8 mouse cellular contexts compared by ENCODE assay signal in the genomic region with DNA sequence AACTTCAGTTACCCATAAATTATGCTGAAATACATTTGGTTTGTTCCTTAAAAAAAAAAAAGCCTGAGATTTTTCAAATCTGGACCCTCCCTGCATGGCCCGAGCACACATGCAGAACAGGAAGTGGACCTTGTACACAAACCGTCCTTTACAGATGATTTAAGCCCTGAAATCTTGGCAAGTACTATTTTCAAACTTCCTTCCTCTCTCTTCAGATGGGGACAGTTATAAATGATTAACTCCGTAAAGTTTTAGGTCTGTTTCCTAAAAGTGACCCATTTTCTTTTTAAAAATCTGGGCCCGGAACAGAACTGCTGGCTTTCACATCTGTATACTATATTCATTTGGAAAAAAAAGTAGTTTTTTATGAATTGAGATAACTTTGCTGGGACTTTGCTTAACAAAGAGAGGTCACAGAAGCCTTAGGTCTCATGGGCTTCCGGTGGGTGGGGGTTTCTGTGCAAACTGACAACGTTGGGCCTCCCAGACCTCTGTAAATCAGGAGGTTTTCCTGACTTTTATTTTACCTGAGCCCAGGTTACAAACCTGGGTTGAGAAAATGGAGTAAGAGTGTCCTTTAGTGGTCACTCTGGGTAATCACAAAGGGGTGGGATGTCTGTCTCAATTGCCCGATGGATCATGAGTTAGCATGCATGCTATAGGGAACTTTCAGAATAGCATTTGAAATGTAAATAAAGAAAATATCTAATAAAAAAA.
DNase-seq lines count a peak whose midpoint lies in the region; ATAC-seq and TF ChIP-seq lines count a peak whose summit lies in the region.
"Had no signal": no experiment of that assay in that cellular context is flagged by ENCODE, and none has a peak within 500 bp of the region (broad histone marks: within the 10 kb centered on the region; RNA-seq: fewer than 3 reads in every experiment).

No protein-coding gene starts in this region.

- no peak for TF ChIP-seq POLR2A in CH12.LX (IDR thresholded peaks at IDR 0.05; ENCODE audit: low read depth, low read length)

- no peaks in the 10 kb centered on the region for H3K36me3 ChIP-seq in CH12.LX (replicated peaks in 1 of 2; ENCODE audit: control insufficient read depth in 1 of 2, insufficient read depth in 1 of 2, low read length in 1 of 2)
- no peaks in the 10 kb centered on the region for H3K36me3 ChIP-seq in hindbrain, embryonic 11.5 days (ENCODE audit: control insufficient read depth, insufficient read depth, low read length)

- peak; percentile 75 for ATAC-seq in granulocyte monocyte progenitor cell, adult 5-6 weeks (replicated peaks; ENCODE audit: poor library complexity, severe bottlenecking)
- no peak for ATAC-seq in hindbrain, embryonic 11.5 days (ENCODE audit: low FRiP score)

- no peak overlapping the region for H3K4me3 ChIP-seq in left cerebral cortex, adult 2 months
- H3K4me3 ChIP-seq in CH12.LX (replicated peaks in 1 of 3; ENCODE audit: low read depth in 2 of 3, low read length in 2 of 3, poor library complexity in 1 of 3): no peak overlapping the region
- no peak overlapping the region for H3K4me3 ChIP-seq in hindbrain, embryonic 11.5 days (ENCODE audit: low read depth, low read length)

- H3K4me2 ChIP-seq in CH12.LX (ENCODE audit: insufficient read depth, low read depth, poor library complexity, severe bottlenecking): no peak overlapping the region
- H3K4me2 ChIP-seq in hindbrain, embryonic 11.5 days (replicated peaks; ENCODE audit: low read depth, low read length): no peak overlapping the region
- H3K4me2 ChIP-seq: heart, embryonic 11.5 days had no signal

- no peak overlapping the region for H3K27ac ChIP-seq in left cerebral cortex, adult 2 months
- no peak overlapping the region for H3K27ac ChIP-seq in CH12.LX (ENCODE audit: insufficient read depth, low read depth)
- H3K27ac ChIP-seq in hindbrain, embryonic 11.5 days (ENCODE audit: low read depth, low read length): no peak overlapping the region

- no peak for DNase-seq in left cerebral cortex, adult 2 months (ENCODE audit: extremely low spot score in 1 of 2, low spot score in 2 of 2)
- no peak for DNase-seq in left cerebral cortex, postnatal 10 days (ENCODE audit: extremely low spot score in 1 of 2, low spot score in 2 of 2)
- no peak for DNase-seq in CH12.LX (ENCODE audit: extremely low read depth)
- peak; percentile 39 for DNase-seq in lung, postnatal 25 days (ENCODE audit: low spot score)
- no peak for DNase-seq in hindbrain, embryonic 11.5 days (ENCODE audit: low spot score)
- DNase-seq in right cerebral cortex, postnatal 36 days (ENCODE audit: low spot score in 2 of 2): no peak

- in situ Hi-C loops in CH12.LX (cut with MboI; ENCODE audit: low pct_ligation_motif_present, low pct_unique_long_range_greater_than_20kb, low sequenced_read_pairs): no loop called here

- dilution Hi-C loops in CH12.LX (cut with MboI; ENCODE audit: extremely low pct_ligation_motif_present, extremely low pct_unique_long_range_greater_than_20kb, low sequenced_read_pairs): no loop called here

- intact Hi-C loops in left cerebral cortex, adult 2 months (cut with DNase I): no loop called here
- intact Hi-C loops in left cerebral cortex, postnatal 10 days (cut with DNase I): loop anchor here (10.0 kb wide), 1 partner anchor 481 kb away; a partner anchor contains a TSS

- H3K9ac ChIP-seq in CH12.LX (ENCODE audit: insufficient read depth, low read depth): no peak overlapping the region
- no peak overlapping the region for H3K9ac ChIP-seq in hindbrain, embryonic 11.5 days (ENCODE audit: low read depth, low read length)

- no peaks in the 10 kb centered on the region for H3K27me3 ChIP-seq in CH12.LX (replicated peaks)
- H3K27me3 ChIP-seq in hindbrain, embryonic 11.5 days (ENCODE audit: control insufficient read depth, insufficient read depth, low read length): no peaks in the 10 kb centered on the region

- H3K9me3 ChIP-seq in CH12.LX (replicated peaks; ENCODE audit: low read length): no peaks in the 10 kb centered on the region
- H3K9me3 ChIP-seq in hindbrain, embryonic 11.5 days (ENCODE audit: control insufficient read depth, low read length): no peaks in the 10 kb centered on the region

- peak; percentile 49 for TF ChIP-seq RAD21 in CH12.LX (IDR thresholded peaks at IDR 0.05; ENCODE audit: low read depth, low read length)

- H3K4me1 ChIP-seq in CH12.LX (ENCODE audit: control insufficient read depth in 1 of 2, insufficient read depth in 2 of 2): no peaks in the 10 kb centered on the region
- H3K4me1 ChIP-seq in hindbrain, embryonic 11.5 days (replicated peaks; ENCODE audit: control insufficient read depth, insufficient read depth, low read length): no peaks in the 10 kb centered on the region

- 76% methylated on average over 7 of the region's 7 CpGs for WGBS in hindbrain, embryonic 11.5 days

- TF ChIP-seq EP300 in CH12.LX (IDR thresholded peaks at IDR 0.05; ENCODE audit: low read length): no peak

- H3K79me2 ChIP-seq in CH12.LX (replicated peaks; ENCODE audit: control insufficient read depth, extremely low read depth, insufficient read depth, poor library complexity, severe bottlenecking): no peaks in the 10 kb centered on the region

- TF ChIP-seq CTCF in left cerebral cortex, adult 2 months (IDR thresholded peaks at IDR 0.05): peak; percentile 40
- TF ChIP-seq CTCF in CH12.LX (conservative IDR thresholded peaks at IDR 0.05 in 1 of 2, IDR thresholded peaks at IDR 0.05 in 1 of 2; ENCODE audit: low read depth in 2 of 2, low read length in 2 of 2): peak in 1 of 2 experiments; percentile 46; a peak in 2 of 4 replicates

TF ChIP-seq in CH12.LX, 34 proteins besides CTCF, POLR2A, EP300 and RAD21:
- TF ChIP-seq CHD1 (IDR thresholded peaks at IDR 0.05; ENCODE audit: low read depth, low read length) (no peak), SMC3 (IDR thresholded peaks at IDR 0.05; ENCODE audit: low read depth, low read length) (peak; percentile 32)
